Mouse (Mus musculus): ENCODE data around the gene Gm17662. TPM values are rescaled to one million over a fixed set of nuclear protein-coding genes. Genes with fewer than 3 reads are reported as not detected.

The Gm17662 gene
- total and polyA plus RNA-seq, 2 experiments from 2014 or later = not detected

- Histone ChIP-seq H3K27me3 (ENCODE audit: control insufficient read depth, insufficient read depth, low read length) (no peaks in the 10 kb centered on the region), H3K36me3 (replicated peaks; ENCODE audit: control insufficient read depth, insufficient read depth, low read length) (no peaks in the 10 kb centered on the region), H3K4me3 (ENCODE audit: low read depth, low read length) (no peak overlapping the region), H3K27ac (ENCODE audit: low read depth) (no peak overlapping the region), H3K9ac (replicated peaks; ENCODE audit: low read depth, low read length) (no peak overlapping the region), H3K4me2 (ENCODE audit: low read depth, low read length) (no peak overlapping the region), H3K4me1 (ENCODE audit: control insufficient read depth, insufficient read depth) (no peaks in the 10 kb centered on the region), H3K9me3 (replicated peaks; ENCODE audit: control insufficient read depth, low read length) (no peaks in the 10 kb centered on the region)
- WGBS = 86% methylated on average over 1 of the region's 1 CpGs
- DNase-seq (ENCODE audit: low spot score) = no peak
- no peak for TF ChIP-seq CTCF (IDR thresholded peaks at IDR 0.05; ENCODE audit: low read depth)
- TF ChIP-seq EP300 (IDR thresholded peaks at IDR 0.05; ENCODE audit: low read depth) = no peak
- no peak for ATAC-seq (ENCODE audit: insufficient read depth, low read depth)
Observed at GRCm38 (mm10) chr4:104864397-104864796, 7.3 kb downstream of the Gm17662 start.

DNA sequence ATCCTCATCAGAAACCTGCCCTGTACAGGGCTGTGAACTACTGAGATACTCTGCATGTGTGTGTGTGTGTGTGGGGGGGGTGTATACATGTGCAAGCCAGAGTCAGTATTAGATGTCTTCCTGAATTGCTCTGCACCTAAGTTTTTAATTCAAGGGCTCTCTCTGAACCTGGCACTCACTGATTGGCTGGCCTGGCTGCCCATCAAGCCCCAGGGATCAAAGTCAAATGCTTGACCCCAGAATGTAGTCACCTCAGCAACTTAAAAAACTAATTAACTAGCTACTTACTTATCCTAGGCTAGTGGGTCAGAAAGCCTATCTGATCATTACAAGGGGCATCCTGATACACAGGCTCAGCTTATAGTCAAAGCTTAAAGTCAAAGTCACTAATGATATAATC, 12.5 kb downstream of the Gm17662 start:
- Histone ChIP-seq H3K27me3 (ENCODE audit: control insufficient read depth, insufficient read depth, low read length) (no peaks in the 10 kb centered on the region), H3K4me2 (ENCODE audit: low read depth, low read length) (no peak overlapping the region), H3K9ac (replicated peaks; ENCODE audit: low read depth, low read length) (no peak overlapping the region), H3K9me3 (replicated peaks; ENCODE audit: control insufficient read depth, low read length) (no peaks in the 10 kb centered on the region), H3K36me3 (replicated peaks; ENCODE audit: control insufficient read depth, insufficient read depth, low read length) (no peaks in the 10 kb centered on the region), H3K4me3 (ENCODE audit: low read depth, low read length) (no peak overlapping the region), H3K27ac (ENCODE audit: low read depth) (no peak overlapping the region), H3K4me1 (ENCODE audit: control insufficient read depth, insufficient read depth) (no peaks in the 10 kb centered on the region)
- TF ChIP-seq CTCF (IDR thresholded peaks at IDR 0.05; ENCODE audit: low read depth) = no peak
- no peak for TF ChIP-seq EP300 (IDR thresholded peaks at IDR 0.05; ENCODE audit: low read depth)
- ATAC-seq (ENCODE audit: insufficient read depth, low read depth) = no peak
- no peak for DNase-seq (ENCODE audit: low spot score)

- no peaks in the 10 kb centered on the region for H3K9me3 ChIP-seq (replicated peaks; ENCODE audit: control insufficient read depth, low read length)
- no peak overlapping the region for H3K4me3 ChIP-seq (ENCODE audit: low read depth, low read length)
- no peak for DNase-seq (ENCODE audit: low spot score)
- H3K36me3 ChIP-seq (replicated peaks; ENCODE audit: control insufficient read depth, insufficient read depth, low read length) = no peaks in the 10 kb centered on the region
- ATAC-seq (ENCODE audit: insufficient read depth, low read depth) = no peak
- TF ChIP-seq CTCF (IDR thresholded peaks at IDR 0.05; ENCODE audit: low read depth) (no peak), EP300 (IDR thresholded peaks at IDR 0.05; ENCODE audit: low read depth) (no peak)
- H3K27ac ChIP-seq (ENCODE audit: low read depth) = no peak overlapping the region
- no peaks in the 10 kb centered on the region for H3K4me1 ChIP-seq (ENCODE audit: control insufficient read depth, insufficient read depth)
- no peak overlapping the region for H3K4me2 ChIP-seq (ENCODE audit: low read depth, low read length)
- H3K9ac ChIP-seq (replicated peaks; ENCODE audit: low read depth, low read length) = no peak overlapping the region
- no peaks in the 10 kb centered on the region for H3K27me3 ChIP-seq (ENCODE audit: control insufficient read depth, insufficient read depth, low read length)
- WGBS = 89% methylated on average over 5 of the region's 5 CpGs
Observed at GRCm38 (mm10) chr4:104870196-104870595, 13.1 kb downstream of the Gm17662 start.

DNA sequence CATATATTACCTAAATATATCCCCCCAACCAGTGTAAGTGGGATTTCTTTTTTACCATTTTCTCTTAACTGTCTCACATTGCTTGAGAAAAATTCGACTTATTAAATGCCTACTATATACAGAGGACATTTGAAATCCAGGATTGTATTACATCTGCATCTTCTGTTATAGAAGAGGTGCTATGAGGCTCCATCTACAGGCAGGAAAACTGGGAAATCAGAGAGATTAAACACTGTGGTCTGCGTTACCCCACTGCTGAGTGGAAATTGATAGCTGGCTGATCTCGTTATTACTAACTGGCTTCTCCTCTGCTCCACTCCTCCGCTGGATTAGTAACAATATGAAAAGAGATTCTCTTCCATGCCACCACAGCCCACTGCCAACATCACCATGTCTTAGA, 18.7 kb downstream of the Gm17662 start:
- no peaks in the 10 kb centered on the region for H3K27me3 ChIP-seq (ENCODE audit: control insufficient read depth, insufficient read depth, low read length)
- DNase-seq (ENCODE audit: low spot score) (no peak), ATAC-seq (ENCODE audit: insufficient read depth, low read depth) (no peak)
- no peak overlapping the region for H3K9ac ChIP-seq (replicated peaks; ENCODE audit: low read depth, low read length)
- WGBS = 57% methylated on average over 4 of the region's 4 CpGs
- TF ChIP-seq CTCF (IDR thresholded peaks at IDR 0.05; ENCODE audit: low read depth) = no peak
- no peak for TF ChIP-seq EP300 (IDR thresholded peaks at IDR 0.05; ENCODE audit: low read depth)
- no peaks in the 10 kb centered on the region for H3K36me3 ChIP-seq (replicated peaks; ENCODE audit: control insufficient read depth, insufficient read depth, low read length)
- H3K4me1 ChIP-seq (ENCODE audit: control insufficient read depth, insufficient read depth) = no peaks in the 10 kb centered on the region
- no peaks in the 10 kb centered on the region for H3K9me3 ChIP-seq (replicated peaks; ENCODE audit: control insufficient read depth, low read length)
- no peak overlapping the region for H3K4me3 ChIP-seq (ENCODE audit: low read depth, low read length)
- no peak overlapping the region for H3K4me2 ChIP-seq (ENCODE audit: low read depth, low read length)
- H3K27ac ChIP-seq (ENCODE audit: low read depth) = no peak overlapping the region

GRCm38 (mm10) chr4:104876323-104876722, 19.2 kb downstream of the Gm17662 start, which contains the start of gene C8a:
TSS of gene C8a (minus strand) at chr4:104876398.
- DNase-seq (ENCODE audit: low spot score) (no peak), ATAC-seq (ENCODE audit: insufficient read depth, low read depth) (no peak)
- Histone ChIP-seq H3K36me3 (replicated peaks; ENCODE audit: control insufficient read depth, insufficient read depth, low read length) (no peaks in the 10 kb centered on the region), H3K4me2 (ENCODE audit: low read depth, low read length) (no peak within 1 kb of the TSS), H3K9me3 (replicated peaks; ENCODE audit: control insufficient read depth, low read length) (no peaks in the 10 kb centered on the region), H3K27me3 (ENCODE audit: control insufficient read depth, insufficient read depth, low read length) (no peaks in the 10 kb centered on the region), H3K4me3 (ENCODE audit: low read depth, low read length) (no peak within 1 kb of the TSS), H3K4me1 (ENCODE audit: control insufficient read depth, insufficient read depth) (no peaks in the 10 kb centered on the region), H3K27ac (ENCODE audit: low read depth) (no peak within 1 kb of the TSS), H3K9ac (replicated peaks; ENCODE audit: low read depth, low read length) (no peak within 1 kb of the TSS)
- WGBS = 70% methylated on average over 3 of the region's 3 CpGs
- TF ChIP-seq CTCF (IDR thresholded peaks at IDR 0.05; ENCODE audit: low read depth) (no peak), EP300 (IDR thresholded peaks at IDR 0.05; ENCODE audit: low read depth) (no peak)

- 0 out of 2 replicates have a peak, but pooled peaks cover 9% of the 10 kb centered on the region for H3K27me3 ChIP-seq (ENCODE audit: control insufficient read depth, insufficient read depth, low read length)
- no peaks in the 10 kb centered on the region for H3K4me1 ChIP-seq (ENCODE audit: control insufficient read depth, insufficient read depth)
- no peaks in the 10 kb centered on the region for H3K9me3 ChIP-seq (replicated peaks; ENCODE audit: control insufficient read depth, low read length)
- ATAC-seq (ENCODE audit: insufficient read depth, low read depth) = no peak
- no peak overlapping the region for H3K4me2 ChIP-seq (ENCODE audit: low read depth, low read length)
- 81% methylated on average over 9 of the region's 9 CpGs for WGBS
- DNase-seq (ENCODE audit: low spot score) = no peak
- no peak for TF ChIP-seq EP300 (IDR thresholded peaks at IDR 0.05; ENCODE audit: low read depth)
- no peak for TF ChIP-seq CTCF (IDR thresholded peaks at IDR 0.05; ENCODE audit: low read depth)
- no peak overlapping the region for H3K4me3 ChIP-seq (ENCODE audit: low read depth, low read length)
- H3K36me3 ChIP-seq (replicated peaks; ENCODE audit: control insufficient read depth, insufficient read depth, low read length) = no peaks in the 10 kb centered on the region
- H3K27ac ChIP-seq (ENCODE audit: low read depth) = no peak overlapping the region
- H3K9ac ChIP-seq (replicated peaks; ENCODE audit: low read depth, low read length) = no peak overlapping the region
Observed at GRCm38 (mm10) chr4:104887486-104887885, 30.4 kb downstream of the Gm17662 start.
